Mouse (Mus musculus): ENCODE measurements around the gene Eif4g1.

Gene Eif4g1

GRCm38 (mm10) chr16:20672965-20673705, 5.0 kb downstream of the Eif4g1 start:
- DNase-seq: no peak

- DNase-seq: peak; percentile 96
Observed at GRCm38 (mm10) chr16:20673706-20674303, 5.7 kb downstream of the Eif4g1 start.

- peak; percentile 90 for DNase-seq
Observed at GRCm38 (mm10) chr16:20675213-20675612, 7.1 kb downstream of the Eif4g1 start.

- no peak for DNase-seq
Observed at GRCm38 (mm10) chr16:20676702-20677101, 8.6 kb downstream of the Eif4g1 start.

GRCm38 (mm10) chr16:20677380-20677779, 9.3 kb downstream of the Eif4g1 start:
- peak; percentile 87 for DNase-seq

GRCm38 (mm10) chr16:20677974-20678675, 10.0 kb downstream of the Eif4g1 start:
- DNase-seq: peak; percentile 98

- DNase-seq: no peak
Observed at GRCm38 (mm10) chr16:20690774-20691173, 22.7 kb downstream of the Eif4g1 start.

GRCm38 (mm10) chr16:20691617-20692016, 23.5 kb downstream of the Eif4g1 start:
- DNase-seq: no peak

GRCm38 (mm10) chr16:20692241-20692965, 24.3 kb downstream of the Eif4g1 start:
- DNase-seq: peak; percentile 95

- DNase-seq: peak; percentile 99
Observed at GRCm38 (mm10) chr16:20693111-20693701, 25.1 kb downstream of the Eif4g1 start, which contains the start of gene Fam131a. Fam131a (plus strand) TSS chr16:20693241.

GRCm38 (mm10) chr16:20694781-20695180, 26.7 kb downstream of the Eif4g1 start:
- peak; percentile 98 for DNase-seq

GRCm38 (mm10) chr16:20695622-20696323, 27.7 kb downstream of the Eif4g1 start:
- DNase-seq: peak; percentile 99

- DNase-seq: peak; percentile 89
Observed at GRCm38 (mm10) chr16:20699266-20699665, 31.2 kb downstream of the Eif4g1 start.

GRCm38 (mm10) chr16:20700036-20700435, 31.9 kb downstream of the Eif4g1 start:
- peak; percentile 95 for DNase-seq

- peak; percentile 86 for DNase-seq
Observed at GRCm38 (mm10) chr16:20701316-20701715, 33.2 kb downstream of the Eif4g1 start.

- DNase-seq: peak; percentile 87
Observed at GRCm38 (mm10) chr16:20701729-20702521, 33.8 kb downstream of the Eif4g1 start.

GRCm38 (mm10) chr16:20702522-20702893, 34.4 kb downstream of the Eif4g1 start:
- DNase-seq: peak; percentile 96

GRCm38 (mm10) chr16:20703071-20703470, 35.0 kb downstream of the Eif4g1 start:
- DNase-seq: peak; percentile 87

GRCm38 (mm10) chr16:20703699-20704400, 35.7 kb downstream of the Eif4g1 start:
- DNase-seq: no peak

GRCm38 (mm10) chr16:20705786-20706185, 37.7 kb downstream of the Eif4g1 start:
- DNase-seq: no peak

All from heart, adult 11 months (tissue).